Mouse (Mus musculus) frontal cortex, postnatal 14 days (tissue): ENCODE results near the gene Sun3.

ENCODE experiments used
- DNase-seq, 2 experiments: peaks; one replicate each; pipeline ENCODE4 v3.0.0; 2022; ENCODE audit warnings: low spot score in 2 of 2

Sun3 gene

GRCm38 (mm10) chr11:9048703-9049060 lies at the start of gene Sun3:
Gene Sun3, minus strand, starts transcription at chr11:9048991.
- DNase-seq: no peak

DNA sequence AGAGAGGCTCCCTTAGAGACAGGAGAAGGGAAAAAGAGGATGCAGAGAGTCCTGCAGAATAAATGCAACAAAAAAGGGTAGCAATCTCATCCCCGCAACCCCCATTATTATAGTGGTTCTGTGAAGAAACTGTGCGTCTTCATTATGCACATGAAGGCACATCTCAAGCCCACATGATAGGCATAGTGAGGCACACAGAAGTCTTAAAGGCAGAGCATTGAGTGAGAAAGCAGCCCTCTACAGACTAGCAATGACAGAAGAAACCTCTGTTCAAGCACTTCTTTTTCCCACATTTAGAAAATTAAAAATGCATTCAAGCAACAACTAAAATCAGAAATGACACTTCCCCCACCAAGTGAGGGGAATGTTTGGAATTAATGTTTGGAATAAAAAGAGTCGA lies 27.7 kb upstream of the Sun3 start:
- DNase-seq: no peak

DNA sequence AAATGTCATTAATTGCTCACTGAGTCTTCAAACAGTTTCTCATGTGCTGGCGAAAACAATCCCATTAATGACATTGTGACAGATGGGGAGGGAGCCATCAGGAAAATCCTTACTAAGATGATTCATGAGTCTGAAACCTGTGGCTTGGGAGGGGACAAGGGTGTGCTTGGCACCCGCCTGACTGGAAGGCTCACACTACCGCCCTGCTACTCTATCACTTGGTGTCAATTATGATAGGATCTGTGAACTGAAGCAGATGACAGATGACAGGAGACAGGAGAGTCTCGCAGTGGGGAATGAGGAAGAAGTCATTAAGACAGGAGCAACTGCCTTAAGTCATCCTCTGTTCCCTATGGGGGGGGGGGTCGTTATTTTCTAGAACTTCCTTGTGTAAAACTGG lies 11.7 kb upstream of the Sun3 start:
- DNase-seq: no peak

GRCm38 (mm10) chr11:9060029-9060428 lies 11.2 kb upstream of the Sun3 start:
- DNase-seq: no peak

DNA sequence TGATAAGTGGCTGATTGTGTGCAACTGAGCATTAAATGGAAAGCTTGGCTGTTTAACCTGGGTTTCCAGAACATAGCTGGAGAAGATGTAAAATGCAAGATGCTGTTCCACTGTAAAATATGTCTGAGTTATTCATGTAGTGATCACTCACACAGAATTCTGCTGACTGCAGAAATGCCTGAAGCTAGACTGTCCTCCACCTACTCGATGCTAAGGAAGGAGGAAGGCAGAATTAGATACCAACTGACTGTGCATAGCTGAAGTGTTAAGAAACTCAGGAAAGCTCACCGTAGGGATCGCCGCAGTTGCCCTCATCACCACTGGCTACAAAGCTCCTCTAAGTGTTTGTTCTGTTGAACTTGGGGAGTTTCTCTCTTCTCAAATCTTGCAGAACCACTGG lies 8.9 kb upstream of the Sun3 start:
- DNase-seq: no peak

- no peak for DNase-seq
Observed at GRCm38 (mm10) chr11:9056937-9057336, 8.1 kb upstream of the Sun3 start.

DNA sequence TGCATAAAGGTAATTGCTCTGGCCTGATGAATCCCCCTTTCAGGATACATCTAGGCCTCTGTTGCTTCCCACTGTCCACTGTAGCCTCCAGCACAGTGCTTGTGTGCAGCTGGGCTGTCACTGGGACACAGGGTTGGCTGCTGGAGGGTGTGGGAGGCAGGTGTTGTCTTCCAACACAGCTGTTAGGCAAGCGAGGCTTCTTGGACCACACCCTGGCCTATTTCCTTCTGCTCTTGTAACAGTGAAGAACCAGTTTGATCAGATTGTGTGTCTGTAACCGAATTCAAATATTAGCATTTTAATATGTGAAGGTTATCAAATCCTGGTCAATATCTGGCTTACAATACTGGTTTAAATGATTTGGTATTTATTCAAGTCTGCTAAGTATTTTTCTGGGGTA lies 3.1 kb upstream of the Sun3 start:
- DNase-seq: no peak

DNA sequence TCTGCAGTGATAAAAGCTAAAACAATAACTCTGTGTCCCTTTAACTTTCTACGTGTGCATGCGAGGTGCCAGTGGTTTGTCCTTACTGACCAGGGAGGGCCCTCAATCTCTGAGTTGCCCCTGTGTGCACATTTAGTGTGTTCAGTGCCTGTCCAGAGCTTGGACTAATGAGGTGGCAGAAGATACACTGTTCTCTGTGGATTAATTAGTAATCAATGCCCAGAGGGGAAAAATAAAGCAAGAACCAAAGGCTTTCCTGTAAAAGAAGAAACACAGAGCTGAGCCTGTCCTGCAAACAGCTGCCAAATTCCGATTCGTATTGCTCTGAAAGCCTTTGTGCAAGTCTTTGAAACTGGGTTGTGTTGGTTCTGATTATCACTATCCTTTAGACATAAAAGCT lies 1.4 kb upstream of the Sun3 start:
- DNase-seq: no peak

GRCm38 (mm10) chr11:9048011-9048702 lies 634 bp downstream of the Sun3 start, which contains the start of gene Gm11992:
Gene Gm11992, plus strand, starts transcription at chr11:9048594.
- peak; percentile 68 to 74 for DNase-seq

GRCm38 (mm10) chr11:9047044-9047443 lies 1.7 kb downstream of the Sun3 start:
- DNase-seq: no peak

DNA sequence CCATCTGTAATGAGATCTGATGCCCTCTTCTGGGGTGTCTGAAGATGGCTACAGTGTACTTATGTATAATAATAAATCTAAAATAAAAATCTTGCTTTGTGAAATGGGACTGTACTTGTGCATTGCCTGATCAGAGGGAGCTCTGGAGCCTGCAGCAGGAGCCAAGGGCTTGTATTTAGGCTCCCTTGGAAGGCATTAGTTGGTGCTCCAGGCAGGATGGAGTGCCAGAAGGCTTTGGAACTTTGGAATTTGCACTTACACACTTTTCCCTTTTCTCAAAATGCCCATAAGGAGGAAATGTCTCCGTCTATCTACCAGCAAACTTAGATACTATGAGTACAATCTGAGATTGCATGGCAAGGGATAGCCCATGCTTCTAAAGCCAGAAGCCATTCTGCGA lies 2.2 kb downstream of the Sun3 start:
- no peak for DNase-seq

DNA sequence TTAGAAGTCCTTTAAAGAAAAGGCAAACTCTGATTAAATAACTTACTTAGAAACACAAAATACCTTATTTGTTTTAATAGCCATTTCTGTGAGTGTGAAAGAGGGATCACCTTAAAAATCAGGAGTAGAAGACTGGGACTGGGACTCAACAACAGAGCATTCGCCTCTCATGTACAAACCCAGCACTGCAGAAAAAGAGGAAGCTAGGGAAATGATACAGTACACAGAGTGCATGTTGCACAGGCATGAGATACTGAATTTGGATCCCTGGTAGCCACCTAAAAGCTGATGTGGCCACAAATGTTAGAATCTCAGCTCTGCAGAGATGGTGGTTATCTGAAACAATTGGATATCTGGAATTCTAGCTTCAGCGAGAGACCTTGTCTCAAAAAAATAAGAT lies 17.3 kb downstream of the Sun3 start:
- no peak for DNase-seq

DNA sequence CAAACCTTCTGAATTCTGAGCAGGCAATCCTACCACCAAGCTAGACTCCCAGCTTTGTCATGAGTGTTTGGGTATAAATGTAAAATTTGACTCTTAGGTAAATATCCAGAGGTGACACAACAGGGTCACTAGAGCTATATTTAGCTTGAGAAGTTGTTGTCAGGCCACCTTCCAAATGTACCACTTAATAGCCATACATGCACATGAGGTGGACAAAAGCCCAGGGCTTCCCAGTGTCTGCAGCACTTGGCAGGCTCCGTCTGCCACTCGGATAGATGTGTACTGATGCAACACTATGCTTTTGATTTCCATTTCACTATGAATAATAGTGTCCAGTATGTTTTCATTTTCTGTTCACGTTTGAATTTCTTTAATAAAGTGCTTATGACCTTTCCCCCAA lies 23.6 kb downstream of the Sun3 start:
- DNase-seq: no peak

DNA sequence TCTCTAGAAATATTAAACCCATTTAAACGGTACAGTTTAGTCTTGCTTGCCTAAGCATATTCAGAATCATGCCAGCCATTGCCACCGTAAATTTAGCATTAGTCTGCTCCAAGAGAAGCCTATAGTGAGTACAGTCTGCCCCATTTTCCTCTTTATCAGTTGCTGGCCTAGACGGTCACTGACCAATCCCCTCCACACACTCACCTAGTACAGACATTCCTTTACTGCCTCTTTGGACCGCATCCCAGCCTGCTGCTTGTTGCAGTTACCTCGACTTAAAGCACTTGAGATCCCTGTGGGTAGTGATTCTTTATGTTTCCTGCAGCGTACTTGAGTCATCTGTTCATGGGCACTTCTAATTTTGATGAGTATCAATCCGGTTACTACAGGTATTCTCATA lies 24.0 kb downstream of the Sun3 start:
- DNase-seq: no peak

GRCm38 (mm10) chr11:9020207-9020606 lies 28.6 kb downstream of the Sun3 start:
- no peak for DNase-seq

- no peak for DNase-seq
Observed at GRCm38 (mm10) chr11:9018491-9019267, 30.1 kb downstream of the Sun3 start.

DNA sequence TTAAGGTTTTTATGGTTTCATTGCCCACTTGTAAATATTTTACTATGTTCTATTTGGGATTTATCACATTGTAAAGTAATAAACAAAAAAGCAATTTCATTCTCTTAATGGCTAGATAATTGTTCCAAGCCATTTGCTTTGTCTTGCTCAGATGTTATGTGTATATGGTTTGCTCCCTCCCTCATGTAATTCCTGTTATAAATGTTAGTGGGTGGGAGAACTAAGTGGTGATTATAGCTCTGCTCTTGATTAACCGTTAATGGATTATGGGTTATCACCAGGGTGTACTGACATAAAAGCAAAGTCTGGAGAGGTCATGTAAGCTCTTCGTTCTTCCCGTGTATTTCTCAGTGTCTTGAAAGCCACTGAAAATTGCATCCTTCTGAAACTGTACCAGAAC lies 34.1 kb downstream of the Sun3 start:
- DNase-seq: no peak

- no peak for DNase-seq
Observed at GRCm38 (mm10) chr11:9011348-9011747, 37.4 kb downstream of the Sun3 start.

DNA sequence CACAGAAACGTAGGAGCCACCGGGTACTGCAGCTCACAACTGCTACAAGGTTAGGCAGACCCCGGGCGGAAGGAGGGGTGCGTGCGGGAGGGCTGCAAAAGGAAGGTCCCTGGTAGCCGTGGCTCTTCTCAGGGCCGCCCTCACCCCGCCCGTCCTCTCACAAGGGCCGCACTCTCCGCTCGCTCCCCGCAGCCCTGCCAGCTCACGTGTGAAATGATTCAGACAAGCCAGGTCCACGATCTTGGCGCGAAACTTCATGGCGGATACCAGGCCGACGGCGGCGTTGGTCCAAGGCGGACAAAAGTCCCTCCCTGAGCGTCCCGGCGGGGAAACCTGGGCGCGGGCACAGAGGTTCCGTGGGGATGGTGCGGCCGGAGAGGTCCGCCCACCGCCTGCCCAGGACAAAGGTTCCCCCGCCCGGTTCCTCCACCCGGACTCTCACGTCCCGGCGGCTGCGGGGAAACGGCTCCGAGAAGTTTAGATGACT lies 37.9 kb downstream of the Sun3 start, which contains the start of gene Hus1:
Hus1 (minus strand) TSS at position 339 of the 487 bp plus-strand sequence.
- peak; percentile 55 to 69 for DNase-seq

- no peak for DNase-seq
Observed at GRCm38 (mm10) chr11:9010416-9010815, 38.4 kb downstream of the Sun3 start.

GRCm38 (mm10) chr11:9008761-9009160 lies 40.0 kb downstream of the Sun3 start:
- DNase-seq: no peak

DNA sequence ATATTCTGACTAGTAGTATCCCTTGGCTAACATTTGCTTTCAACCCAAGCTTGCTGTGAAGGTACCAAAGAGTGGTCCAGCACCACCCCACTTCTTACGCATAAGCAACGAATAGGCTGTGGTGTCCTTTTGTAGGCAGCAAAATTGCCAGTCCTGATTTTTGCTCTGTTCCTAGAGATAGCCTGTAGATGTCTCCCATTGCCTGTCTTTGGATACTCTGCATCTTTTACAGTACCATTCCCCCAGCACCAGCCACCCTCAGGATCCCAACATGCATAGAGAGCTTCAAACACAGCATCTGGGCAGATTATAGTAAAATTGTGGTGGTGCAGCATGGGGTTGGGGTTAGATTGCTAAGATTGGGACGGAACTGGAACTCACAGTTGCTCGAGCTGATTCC lies 60.7 kb downstream of the Sun3 start:
- DNase-seq: no peak

DNA sequence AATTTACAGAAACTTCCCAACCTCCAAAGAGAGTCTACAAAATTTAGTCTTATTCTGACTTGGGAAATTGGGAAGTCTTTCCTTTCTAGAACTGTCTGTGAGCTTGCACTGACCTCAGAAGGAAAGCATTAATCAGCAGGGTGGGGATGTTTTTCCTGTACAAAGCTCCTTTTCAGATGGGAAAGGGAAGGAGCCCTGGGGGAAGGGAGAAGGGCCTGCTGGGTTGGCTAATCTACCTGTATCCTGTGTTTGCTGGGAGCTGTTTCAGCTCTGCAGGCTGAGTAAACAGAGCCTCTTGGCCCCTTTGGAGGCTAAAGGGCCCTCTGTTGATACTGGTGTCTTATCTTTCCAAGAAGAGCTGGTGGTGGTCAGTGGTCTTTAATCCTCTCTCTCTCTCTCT lies 62.7 kb downstream of the Sun3 start:
- no peak for DNase-seq
